7 mouse cellular contexts compared by ENCODE assay signal in the genomic region with DNA sequence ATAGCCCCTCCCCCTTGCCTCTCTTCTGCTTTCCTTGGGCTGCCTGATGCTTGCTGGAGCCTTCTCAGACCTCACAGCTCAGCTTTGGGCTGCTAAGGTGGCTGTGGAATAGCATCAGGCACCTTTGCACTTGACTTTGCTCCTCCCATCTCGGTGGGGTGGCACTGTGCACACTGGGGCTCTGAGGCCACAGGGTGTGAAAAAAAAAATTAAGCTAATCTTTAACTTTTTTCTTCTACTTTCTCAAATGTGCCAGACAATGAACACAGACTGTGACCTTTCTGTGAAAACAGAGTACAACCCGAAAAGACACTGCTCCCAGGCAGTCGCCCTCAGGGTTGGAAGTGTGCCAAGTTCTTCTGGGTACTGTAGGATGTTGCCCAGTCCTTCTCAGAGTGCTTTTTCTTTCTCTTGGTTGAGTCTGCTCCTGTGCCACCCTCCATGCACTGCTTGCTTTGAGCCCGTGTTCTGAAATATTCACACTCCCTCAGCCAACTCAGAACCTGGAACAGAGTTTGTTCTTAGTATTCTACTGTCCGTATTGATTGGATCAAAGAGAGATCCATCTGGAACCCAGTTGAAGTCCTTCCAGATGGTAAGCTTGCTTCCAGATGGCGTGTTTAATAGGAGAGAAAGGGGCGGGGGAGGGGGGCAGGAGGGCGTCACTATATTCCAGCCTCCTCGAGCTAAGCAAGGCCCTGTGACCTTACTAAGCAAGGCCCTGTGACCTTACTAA. TPM values are rescaled to one million over a fixed set of nuclear protein-coding genes. Genes with fewer than 3 reads are reported as not detected.
DNase-seq lines count a peak whose midpoint lies in the region; ATAC-seq and TF ChIP-seq lines count a peak whose summit lies in the region.

No protein-coding gene starts in this region.

- peaks cover 2% of the 10 kb centered on the region; the same call in 1 of the 2 replicates for H3K4me1 ChIP-seq in stomach, postnatal 0 days (replicated peaks; ENCODE audit: control insufficient read depth, insufficient read depth)
- peaks cover 6% of the 10 kb centered on the region; the same call in 1 of the 2 replicates for H3K4me1 ChIP-seq in midbrain, embryonic 16.5 days (ENCODE audit: control insufficient read depth, insufficient read depth, low read length)
- H3K4me1 ChIP-seq in heart, embryonic 11.5 days (ENCODE audit: control insufficient read depth, insufficient read depth, low read length), result peaks cover 5% of the 10 kb centered on the region; the same call in 1 of the 2 replicates

- 0 out of 2 replicates have a peak overlapping the region, but pooled peaks have one; percentile 24 for H3K27ac ChIP-seq in stomach, postnatal 0 days (replicated peaks)
- H3K27ac ChIP-seq in midbrain, embryonic 16.5 days (ENCODE audit: low read length), result no peak overlapping the region
- H3K27ac ChIP-seq in heart, embryonic 11.5 days (ENCODE audit: low read depth, low read length), result no peak overlapping the region

- no peaks in the 10 kb centered on the region for H3K36me3 ChIP-seq in stomach, postnatal 0 days (ENCODE audit: control insufficient read depth, insufficient read depth, low read length)
- H3K36me3 ChIP-seq in midbrain, embryonic 16.5 days (ENCODE audit: control insufficient read depth, insufficient read depth, low read length), result no peaks in the 10 kb centered on the region
- H3K36me3 ChIP-seq in heart, embryonic 11.5 days (ENCODE audit: control insufficient read depth, insufficient read depth, low read length), result no peaks in the 10 kb centered on the region

- H3K9me3 ChIP-seq in stomach, postnatal 0 days (ENCODE audit: control insufficient read depth, low read length), result no peaks in the 10 kb centered on the region
- no peaks in the 10 kb centered on the region for H3K9me3 ChIP-seq in midbrain, embryonic 16.5 days (replicated peaks; ENCODE audit: control insufficient read depth, low read length, poor library complexity, severe bottlenecking)
- no peaks in the 10 kb centered on the region for H3K9me3 ChIP-seq in heart, embryonic 11.5 days (replicated peaks; ENCODE audit: control insufficient read depth, low read length)

- TF ChIP-seq CTCF in stomach, postnatal 0 days (IDR thresholded peaks at IDR 0.05; ENCODE audit: low read depth), result no peak

- H3K4me3 ChIP-seq in stomach, postnatal 0 days (ENCODE audit: low read depth, low read length), result no peak overlapping the region
- no peak overlapping the region for H3K4me3 ChIP-seq in midbrain, embryonic 16.5 days (ENCODE audit: low read depth, low read length)
- no peak overlapping the region for H3K4me3 ChIP-seq in heart, embryonic 11.5 days (ENCODE audit: low read depth, low read length)

- peak; percentile 21 for DNase-seq in testis, postnatal 14 days (ENCODE audit: low spot score)
- DNase-seq in testis, postnatal 10 days (ENCODE audit: low spot score), result no peak
- DNase-seq in cerebellum, postnatal 36 days, result peak; percentile 36 to 45
- DNase-seq in kidney, postnatal 14 days, result peak; percentile 90
- DNase-seq in stomach, postnatal 0 days (ENCODE audit: low spot score), result peak; percentile 64

- TF ChIP-seq EP300 in stomach, postnatal 0 days (optimal IDR thresholded peaks at IDR 0.05), result no peak

- ATAC-seq in stomach, postnatal 0 days (ENCODE audit: low FRiP score, low TSS enrichment), result peak; percentile 75
- ATAC-seq in midbrain, embryonic 16.5 days, result no peak
- ATAC-seq in heart, embryonic 11.5 days (replicated peaks; ENCODE audit: insufficient number of reproducible peaks, low FRiP score, low TSS enrichment), result no peak

- no peak overlapping the region for H3K9ac ChIP-seq in stomach, postnatal 0 days (ENCODE audit: low read length)
- no peak overlapping the region for H3K9ac ChIP-seq in midbrain, embryonic 16.5 days (ENCODE audit: low read depth, low read length)
- H3K9ac ChIP-seq in heart, embryonic 11.5 days (ENCODE audit: low read depth, low read length), result no peak overlapping the region

- H3K27me3 ChIP-seq in stomach, postnatal 0 days (ENCODE audit: control insufficient read depth, insufficient read depth, low read length), result no peaks in the 10 kb centered on the region
- no peaks in the 10 kb centered on the region for H3K27me3 ChIP-seq in midbrain, embryonic 16.5 days (ENCODE audit: control insufficient read depth, insufficient read depth, low read depth, low read length)
- no peaks in the 10 kb centered on the region for H3K27me3 ChIP-seq in heart, embryonic 11.5 days (ENCODE audit: control insufficient read depth, insufficient read depth, low read length)

- no peak overlapping the region for H3K4me2 ChIP-seq in stomach, postnatal 0 days (replicated peaks; ENCODE audit: low read depth)
- H3K4me2 ChIP-seq in midbrain, embryonic 16.5 days (ENCODE audit: low read length), result no peak overlapping the region
- H3K4me2 ChIP-seq in heart, embryonic 11.5 days, result no peak overlapping the region

- WGBS in stomach, postnatal 0 days, result 30% methylated on average over 9 of the region's 9 CpGs
- 42% methylated on average over 9 of the region's 9 CpGs for WGBS in midbrain, embryonic 16.5 days
- 54% methylated on average over 9 of the region's 9 CpGs for WGBS in heart, embryonic 11.5 days (ENCODE audit: insufficient replicate concordance)

RNA-seq across cellular contexts. Expression of a gene that starts 54.8 kb away (rescaled TPM):
- 7.0 TPM in 2 replicates for polyA plus RNA-seq in stomach, postnatal 0 days (2015; fragmentation: Nextera tagmentation; extraction: Ambion mirVana)
- polyA plus RNA-seq in midbrain, embryonic 16.5 days (2015; fragmentation: Nextera tagmentation; extraction: Ambion mirVana), result 10.4 and 10.8 TPM in 2 replicates
- 3.4 and 6.4 TPM in 2 replicates for polyA plus RNA-seq in heart, embryonic 11.5 days (2014; fragmentation: Nextera tagmentation; extraction: Ambion mirVana)
